Mouse (Mus musculus) heart, embryonic 16.5 days (tissue): ENCODE measurements at regions not wholly inside any gene's neighbourhood (a gene's known extent, or its start where the extent isn't known, plus 50 kb on each side); places are given as distances from the start of the nearest gene placed in this dataset.
A peak's percentile ranks its signal among the peaks of the same experiment; 100 is the strongest.

Experiments
- ATAC-seq: fragments of 200-750 bp; cut with Nextera tagmentation; replicated peaks from 2 replicates; pipeline ENCODE4 v1.8.0; 2017; ENCODE audit warnings: moderate number of reproducible peaks; ENCODE audit not compliant: insufficient read depth, low FRiP score; ENCODE audit errors: extremely low read depth
- H3K27ac ChIP-seq: fragments of 300-500 bp; sonication (generic); 2 replicates; pipeline ENCODE4 v1.5.1; 2014; ENCODE audit warnings: mild to moderate bottlenecking, low read length, control low read depth, moderate library complexity
- H3K27me3 ChIP-seq: fragments of 300-500 bp; sonication (generic); 2 replicates; pipeline ENCODE4 v1.6.1; 2014; ENCODE audit warnings: low read length, mixed read lengths; ENCODE audit not compliant: control insufficient read depth, insufficient read depth
- H3K36me3 ChIP-seq: fragments of 300-500 bp; sonication (generic); 2 replicates; pipeline ENCODE4 v1.6.1; 2014; ENCODE audit not compliant: control insufficient read depth, insufficient read depth
- H3K4me1 ChIP-seq: fragments of 300-500 bp; sonication (generic); 2 replicates; pipeline ENCODE4 v1.6.1; 2014; ENCODE audit warnings: low read length, mixed read lengths; ENCODE audit not compliant: control insufficient read depth, insufficient read depth
- H3K4me2 ChIP-seq: fragments of 300-500 bp; sonication (generic); 2 replicates; pipeline ENCODE4 v1.6.1; 2014; ENCODE audit warnings: low read depth, mild to moderate bottlenecking, control low read depth, low read length
- H3K4me3 ChIP-seq: fragments of 300-500 bp; sonication (generic); 2 replicates; pipeline ENCODE4 v1.5.1; 2014; ENCODE audit warnings: mild to moderate bottlenecking, control low read depth, low read length
- H3K9ac ChIP-seq: fragments of 300-500 bp; sonication (generic); 2 replicates; pipeline ENCODE4 v1.6.1; 2014; ENCODE audit warnings: low read length, control low read depth
- H3K9me3 ChIP-seq: fragments of 300-500 bp; sonication (generic); replicated peaks from 2 replicates; pipeline ENCODE4 v1.6.1; 2016; ENCODE audit warnings: low read length; ENCODE audit not compliant: control insufficient read depth
- WGBS: fragments of 180-500 bp; shearing (Covaris S2); extraction: QIAGEN DNeasy Blood & Tissue Kit; methylation state at CpG from one replicate; pipeline ENCODE4 v1.1.7; 2014; 5-methylcytosine and 5-hydroxymethylcytosine counted together

GRCm38 (mm10) chr15:59152786-59153388 is 263.8 kb downstream of the Gm49356 start:
- Histone ChIP-seq H3K27ac (no peak overlapping the region), H3K27me3 (no peaks in the 10 kb centered on the region), H3K4me1 (peaks cover 15% of the 10 kb centered on the region), H3K36me3 (no peaks in the 10 kb centered on the region), H3K4me3 (no peak overlapping the region), H3K4me2 (no peak overlapping the region), H3K9me3 (no peaks in the 10 kb centered on the region), H3K9ac (no peak overlapping the region)
- 90% methylated on average over 6 of the region's 6 CpGs for WGBS
- ATAC-seq: no peak

GRCm38 (mm10) chr15:59153416-59154250 is 264.5 kb downstream of the Gm49356 start:
- 81% methylated on average over 16 of the region's 16 CpGs for WGBS
- no peak for ATAC-seq
- H3K4me1 ChIP-seq: peaks cover 15% of the 10 kb centered on the region
- no peaks in the 10 kb centered on the region for H3K9me3 ChIP-seq
- peak overlapping the region; percentile 51; the same call in 1 of the 2 replicates for H3K9ac ChIP-seq
- no peaks in the 10 kb centered on the region for H3K27me3 ChIP-seq
- no peak overlapping the region for H3K4me2 ChIP-seq
- peak overlapping the region; percentile 70 for H3K27ac ChIP-seq
- H3K36me3 ChIP-seq: no peaks in the 10 kb centered on the region
- H3K4me3 ChIP-seq: no peak overlapping the region

GRCm38 (mm10) chr15:59154407-59155288 is 265.6 kb downstream of the Gm49356 start:
- 22% methylated on average over 6 of the region's 6 CpGs for WGBS
- no peaks in the 10 kb centered on the region for H3K27me3 ChIP-seq
- ATAC-seq: peak; percentile 66
- H3K27ac ChIP-seq: peak overlapping the region; percentile 70
- no peak overlapping the region for H3K4me2 ChIP-seq
- H3K4me1 ChIP-seq: peaks cover 17% of the 10 kb centered on the region
- H3K36me3 ChIP-seq: no peaks in the 10 kb centered on the region
- no peak overlapping the region for H3K4me3 ChIP-seq
- peak overlapping the region; percentile 51; the same call in 1 of the 2 replicates for H3K9ac ChIP-seq
- no peaks in the 10 kb centered on the region for H3K9me3 ChIP-seq

GRCm38 (mm10) chr15:59155289-59155623 is 266.2 kb downstream of the Gm49356 start:
- Histone ChIP-seq H3K27ac (peak overlapping the region; percentile 70), H3K4me2 (no peak overlapping the region), H3K36me3 (no peaks in the 10 kb centered on the region), H3K4me3 (no peak overlapping the region), H3K9me3 (no peaks in the 10 kb centered on the region), H3K27me3 (no peaks in the 10 kb centered on the region), H3K9ac (no peak overlapping the region; the same call in 1 of the 2 replicates), H3K4me1 (peaks cover 17% of the 10 kb centered on the region)
- 0 out of 2 replicates have a peak, but pooled peaks have one; percentile 18 for ATAC-seq

GRCm38 (mm10) chr15:59156328-59156727 is 267.2 kb downstream of the Gm49356 start:
- no peak for ATAC-seq
- H3K36me3 ChIP-seq: no peaks in the 10 kb centered on the region
- WGBS: 90% methylated on average over 7 of the region's 7 CpGs
- no peak overlapping the region for H3K9ac ChIP-seq
- no peak overlapping the region for H3K4me3 ChIP-seq
- no peak overlapping the region for H3K4me2 ChIP-seq
- H3K9me3 ChIP-seq: no peaks in the 10 kb centered on the region
- no peaks in the 10 kb centered on the region for H3K27me3 ChIP-seq
- no peak overlapping the region for H3K27ac ChIP-seq
- H3K4me1 ChIP-seq: peaks cover 17% of the 10 kb centered on the region

- H3K4me3 ChIP-seq: no peak overlapping the region
- no peak overlapping the region for H3K4me2 ChIP-seq
- 84% methylated on average over 4 of the region's 4 CpGs for WGBS
- no peak overlapping the region; the same call in 1 of the 2 replicates for H3K27ac ChIP-seq
- ATAC-seq: no peak
- no peaks in the 10 kb centered on the region for H3K27me3 ChIP-seq
- H3K9ac ChIP-seq: no peak overlapping the region
- H3K36me3 ChIP-seq: no peaks in the 10 kb centered on the region
- H3K9me3 ChIP-seq: no peaks in the 10 kb centered on the region
- peaks cover 17% of the 10 kb centered on the region for H3K4me1 ChIP-seq
Measured at GRCm38 (mm10) chr15:59158760-59159159, 269.7 kb downstream of the Gm49356 start.

GRCm38 (mm10) chr15:59160931-59161920 is 272.1 kb downstream of the Gm49356 start:
- peaks cover 3% of the 10 kb centered on the region; the same call in 1 of the 2 replicates for H3K4me1 ChIP-seq
- WGBS: 92% methylated on average over 15 of the region's 17 CpGs
- no peak overlapping the region for H3K4me2 ChIP-seq
- no peaks in the 10 kb centered on the region for H3K27me3 ChIP-seq
- H3K4me3 ChIP-seq: no peak overlapping the region
- no peak overlapping the region for H3K9ac ChIP-seq
- ATAC-seq: no peak
- no peaks in the 10 kb centered on the region for H3K36me3 ChIP-seq
- H3K27ac ChIP-seq: no peak overlapping the region
- H3K9me3 ChIP-seq: no peaks in the 10 kb centered on the region

- no peak overlapping the region for H3K4me2 ChIP-seq
- no peak overlapping the region for H3K4me3 ChIP-seq
- no peak overlapping the region for H3K27ac ChIP-seq
- no peaks in the 10 kb centered on the region; the same call in 1 of the 2 replicates for H3K9me3 ChIP-seq
- no peak overlapping the region for H3K9ac ChIP-seq
- no peak for ATAC-seq
- peaks cover 15% of the 10 kb centered on the region for H3K4me1 ChIP-seq
- WGBS: 87% methylated on average over 8 of the region's 8 CpGs
- H3K36me3 ChIP-seq: no peaks in the 10 kb centered on the region
- no peaks in the 10 kb centered on the region for H3K27me3 ChIP-seq
Measured at GRCm38 (mm10) chr15:59167937-59168659, 279.0 kb downstream of the Gm49356 start.
